Mouse (Mus musculus) MEL (cell line): ENCODE measurements at regions not wholly inside any gene's neighbourhood (a gene's known extent, or its start where the extent isn't known, plus 50 kb on each side); places are given as distances from the start of the nearest gene placed in this dataset.

Experiments
- DNase-seq: peaks from one replicate; pipeline ENCODE4 v3.0.0; 2011; ENCODE audit warnings: low read depth, low spot score
- H3K27ac ChIP-seq: 2 replicates; pipeline ENCODE4 v1.5.1; 2012; ENCODE audit warnings: low read depth, mild to moderate bottlenecking, control low read depth, low read length, moderate library complexity; ENCODE audit not compliant: control insufficient read depth
- H3K27me3 ChIP-seq, 2 experiments: fragments of 150-350 bp in 1 of 2; sonication (generic) in 1 of 2; 2 replicates each; pipeline ENCODE4 v1.6.1; 2012; ENCODE audit warnings: low read length in 2 of 2, mild to moderate bottlenecking in 2 of 2, improper control_type of control experiment in 1 of 2, moderate library complexity in 1 of 2; ENCODE audit not compliant: insufficient read depth in 2 of 2, control insufficient read depth in 1 of 2
- H3K36me3 ChIP-seq, 2 experiments: 2 replicates each; pipeline ENCODE4 v1.6.1; 2012 to 2014; ENCODE audit warnings: low read length in 2 of 2, improper control_type of control experiment in 1 of 2, inconsistent platforms in 1 of 2, mild to moderate bottlenecking in 1 of 2; ENCODE audit not compliant: insufficient read depth in 2 of 2, control insufficient read depth in 1 of 2
- H3K4me1 ChIP-seq, 2 experiments: fragments of 150-350 bp in 1 of 2; sonication (generic) in 1 of 2; 2 replicates each; pipeline ENCODE4 v1.6.1; 2012; ENCODE audit warnings: low read length in 2 of 2, improper control_type of control experiment in 1 of 2, mild to moderate bottlenecking in 1 of 2; ENCODE audit not compliant: insufficient read depth in 2 of 2, control insufficient read depth in 1 of 2
- H3K4me3 ChIP-seq, 2 experiments: fragments of 150-350 bp in 1 of 2; sonication (generic) in 1 of 2; 2 replicates each; pipeline ENCODE4 v1.5.1; 2012; ENCODE audit warnings: low read depth in 2 of 2, low read length in 2 of 2, mild to moderate bottlenecking in 2 of 2, moderate library complexity in 2 of 2, control low read depth in 1 of 2, improper control_type of control experiment in 1 of 2; ENCODE audit not compliant: control insufficient read depth in 1 of 2, insufficient read depth in 1 of 2
- H3K79me2 ChIP-seq: 2 replicates; pipeline ENCODE4 v1.6.1; 2012; ENCODE audit warnings: mild to moderate bottlenecking, low read length, moderate library complexity; ENCODE audit not compliant: control insufficient read depth, poor library complexity, insufficient read depth
- H3K9ac ChIP-seq: 2 replicates; pipeline ENCODE4 v1.6.1; 2012; ENCODE audit warnings: low read depth, mild to moderate bottlenecking, control low read depth, low read length, moderate library complexity; ENCODE audit not compliant: control insufficient read depth, poor library complexity, severe bottlenecking
- H3K9me3 ChIP-seq: fragments of 150-350 bp; sonication (generic); replicated peaks from 2 replicates; pipeline ENCODE4 v1.6.1; 2012; ENCODE audit warnings: mild to moderate bottlenecking, low read length, improper control_type of control experiment, moderate library complexity; ENCODE audit not compliant: insufficient read depth
- BHLHE40 ChIP-seq: IDR thresholded peaks from 2 replicates; pipeline ENCODE4 v1.6.1; 2012; ENCODE audit warnings: low read depth, mild to moderate bottlenecking, inconsistent platforms, low read length, improper control_type of control experiment, borderline replicate concordance
- CHD1 ChIP-seq: IDR thresholded peaks from 2 replicates; pipeline ENCODE4 v1.6.1; 2012; ENCODE audit warnings: low read depth, mild to moderate bottlenecking, inconsistent platforms, low read length, improper control_type of control experiment
- CHD2 ChIP-seq: IDR thresholded peaks from 2 replicates; pipeline ENCODE4 v1.6.1; 2011; ENCODE audit warnings: low read length, improper control_type of control experiment
- E2F4 ChIP-seq: IDR thresholded peaks from 2 replicates; pipeline ENCODE4 v1.6.1; 2011; ENCODE audit warnings: low read depth, low read length, improper control_type of control experiment, borderline replicate concordance
- EP300 ChIP-seq, 2 experiments: IDR thresholded peaks; 2 replicates each; pipeline ENCODE4 v1.6.1; 2011; ENCODE audit warnings: improper control_type of control experiment in 2 of 2, low read length in 2 of 2, low read depth in 1 of 2, mild to moderate bottlenecking in 1 of 2
- GABPA ChIP-seq: IDR thresholded peaks from 2 replicates; pipeline ENCODE4 v1.6.1; 2012; ENCODE audit warnings: low read depth, mild to moderate bottlenecking, inconsistent platforms, low read length, improper control_type of control experiment, moderate library complexity
- JUND ChIP-seq: IDR thresholded peaks from 2 replicates; pipeline ENCODE4 v1.6.1; 2011; ENCODE audit warnings: low read depth, mild to moderate bottlenecking, improper control_type of control experiment, low read length
- MEF2A ChIP-seq: IDR thresholded peaks from 2 replicates; pipeline ENCODE4 v1.6.1; 2014; ENCODE audit warnings: low read depth, mild to moderate bottlenecking, inconsistent platforms, low read length, improper control_type of control experiment; ENCODE audit not compliant: poor library complexity, insufficient replicate concordance, severe bottlenecking; ENCODE audit errors: extremely low read depth
- MXI1 ChIP-seq: IDR thresholded peaks from 2 replicates; pipeline ENCODE4 v1.6.1; 2011; ENCODE audit warnings: mild to moderate bottlenecking, low read depth, low read length, improper control_type of control experiment
- MYB ChIP-seq: IDR thresholded peaks from 2 replicates; pipeline ENCODE4 v1.6.1; 2011; ENCODE audit warnings: mild to moderate bottlenecking, low read depth, low read length, improper control_type of control experiment
- NRF1 ChIP-seq: IDR thresholded peaks from 2 replicates; pipeline ENCODE4 v1.6.1; 2014; ENCODE audit warnings: low read depth, mild to moderate bottlenecking, inconsistent platforms, low read length, improper control_type of control experiment, moderate library complexity; ENCODE audit not compliant: poor library complexity, insufficient read depth, severe bottlenecking
- POLR2A ChIP-seq, 2 experiments: IDR thresholded peaks; 2 replicates each; pipeline ENCODE4 v1.6.1; 2011 to 2012; ENCODE audit warnings: low read length in 2 of 2, mild to moderate bottlenecking in 2 of 2, control low read depth in 1 of 2, improper control_type of control experiment in 1 of 2, low read depth in 1 of 2, moderate library complexity in 1 of 2; ENCODE audit not compliant: control insufficient read depth in 1 of 2, insufficient read depth in 1 of 2, poor library complexity in 1 of 2
- RCOR1 ChIP-seq: IDR thresholded peaks from 2 replicates; pipeline ENCODE4 v1.6.1; 2012; ENCODE audit warnings: low read depth, mild to moderate bottlenecking, inconsistent platforms, low read length, improper control_type of control experiment
- TBP ChIP-seq: IDR thresholded peaks from 2 replicates; pipeline ENCODE4 v1.8.0; 2011; ENCODE audit warnings: low read depth, low read length, improper control_type of control experiment
- USF2 ChIP-seq, 2 experiments: IDR thresholded peaks; 2 replicates each; pipeline ENCODE4 v1.6.1; 2011 to 2012; ENCODE audit warnings: improper control_type of control experiment in 2 of 2, low read length in 2 of 2, borderline replicate concordance in 1 of 2, inconsistent platforms in 1 of 2, low read depth in 1 of 2, mild to moderate bottlenecking in 1 of 2; ENCODE audit not compliant: insufficient read depth in 1 of 2
- ZMIZ1 ChIP-seq: IDR thresholded peaks from 2 replicates; pipeline ENCODE4 v1.6.1; 2012; ENCODE audit warnings: low read depth, mild to moderate bottlenecking, inconsistent platforms, low read length, improper control_type of control experiment, moderate library complexity

DNA sequence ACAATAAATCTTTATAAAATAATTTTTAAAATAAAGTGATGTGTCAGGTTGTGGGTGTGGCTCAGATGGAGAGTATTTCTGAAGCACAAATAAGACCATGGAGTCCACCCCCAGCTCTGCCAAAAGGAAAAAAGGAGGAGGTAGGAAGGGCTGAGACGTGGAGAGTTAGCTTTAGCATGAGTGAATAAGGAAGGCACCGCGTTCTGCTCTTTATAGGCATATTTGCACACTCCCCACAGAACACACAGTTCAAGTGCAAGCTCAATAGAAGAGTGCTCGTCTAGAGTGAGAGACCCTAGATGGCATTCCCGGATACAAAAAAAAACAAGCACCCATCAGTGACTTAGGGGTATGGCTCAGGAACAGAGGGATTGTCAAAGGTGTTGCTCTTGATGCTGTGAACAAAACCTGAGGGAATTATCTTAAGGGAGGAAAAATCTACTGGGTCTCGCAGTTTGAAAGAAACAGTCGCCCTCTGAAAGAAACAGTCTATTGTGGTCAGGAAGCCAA, 134.2 kb downstream of the Ly86 start:
- Histone ChIP-seq H3K4me3 (no peak overlapping the region), H3K79me2 (no peaks in the 10 kb centered on the region), H3K27ac (no peak overlapping the region), H3K9ac (no peak overlapping the region), H3K36me3 (no peaks in the 10 kb centered on the region), H3K27me3 (no peaks in the 10 kb centered on the region), H3K9me3 (no peaks in the 10 kb centered on the region), H3K4me1 (no peaks in the 10 kb centered on the region)
- TF ChIP-seq JUND, result no peak
- no peak for TF ChIP-seq CHD2
- no peak for TF ChIP-seq POLR2A (IDR thresholded peaks at IDR 0.05; ENCODE audit: control insufficient read depth in 1 of 2, insufficient read depth in 1 of 2, low read depth in 1 of 2, low read length in 2 of 2, poor library complexity in 1 of 2)
- TF ChIP-seq ZMIZ1, result no peak
- no peak for TF ChIP-seq RCOR1
- TF ChIP-seq MYB, result no peak
- DNase-seq, result no peak

DNA sequence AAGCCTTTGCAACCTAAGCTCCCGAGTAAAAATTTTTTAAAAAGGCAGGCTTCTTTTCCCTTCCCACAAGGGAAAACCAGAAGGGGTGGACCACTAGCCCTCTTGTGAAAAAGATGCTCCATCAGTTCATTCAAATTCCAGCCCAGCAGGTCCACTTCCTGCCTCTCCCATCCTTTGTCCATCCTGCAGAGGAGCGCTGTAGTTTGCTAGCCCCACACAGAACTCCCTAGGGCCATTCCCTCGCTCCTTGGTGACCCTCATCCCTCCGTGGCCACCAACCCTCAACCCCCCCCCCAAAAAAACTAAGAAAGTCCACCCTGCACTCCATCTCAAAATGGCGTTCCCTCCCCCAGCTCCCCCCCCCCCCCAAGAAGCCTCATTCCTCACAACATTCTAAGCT, 136.5 kb downstream of the Ly86 start:
- no peak overlapping the region for H3K9ac ChIP-seq
- H3K4me3 ChIP-seq, result no peak overlapping the region
- DNase-seq, result no peak
- no peaks in the 10 kb centered on the region for H3K79me2 ChIP-seq
- no peaks in the 10 kb centered on the region for H3K9me3 ChIP-seq
- TF ChIP-seq CHD1, result no peak
- TF ChIP-seq E2F4, result no peak
- TF ChIP-seq USF2 (IDR thresholded peaks at IDR 0.05; ENCODE audit: borderline replicate concordance in 1 of 2, insufficient read depth in 1 of 2, low read depth in 1 of 2, low read length in 2 of 2), result no peak
- no peak for TF ChIP-seq TBP
- TF ChIP-seq NRF1, result no peak
- no peak for TF ChIP-seq EP300 (IDR thresholded peaks at IDR 0.05; ENCODE audit: low read depth in 1 of 2, low read length in 2 of 2)
- no peak for TF ChIP-seq GABPA
- TF ChIP-seq BHLHE40, result no peak
- TF ChIP-seq MEF2A, result no peak
- no peak for TF ChIP-seq MXI1
- TF ChIP-seq, all 39 proteins: peak for 0
- Histone ChIP-seq H3K27me3 (no peaks in the 10 kb centered on the region; a peak in 2 of 4 replicates), H3K27ac (no peak overlapping the region), H3K4me1 (no peaks in the 10 kb centered on the region), H3K36me3 (no peaks in the 10 kb centered on the region)
